Mouse (Mus musculus) megakaryocyte progenitor cell, adult 5-6 weeks (primary cell): ENCODE results near the gene Phf3. TPM values are rescaled to one million over a fixed set of nuclear protein-coding genes. Genes with fewer than 3 reads are reported as not detected.
A peak's percentile ranks its signal among the peaks of the same experiment; 100 is the strongest.

Experiments
- ATAC-seq: replicated peaks from 2 replicates; pipeline ENCODE4 v1.8.0; 2016; ENCODE audit warnings: mild to moderate bottlenecking, moderate TSS enrichment, inconsistent platforms; ENCODE audit not compliant: poor library complexity
- total RNA-seq, 2 experiments: library from RNA; stranded (forward) in 1 of 2; stranded (reverse) in 1 of 2; fragments of 157-497, 149-512 nt in 1 of 2; fragments of 200-1000 nt in 1 of 2; gene quantifications; 2 replicates each; pipeline versions ENCODE4 v1.2.3 to v1.2.4; 2015 to 2017

Phf3 gene
- total RNA-seq, 2 experiments from 2014 or later, result 67.3 to 86.4 TPM

DNA sequence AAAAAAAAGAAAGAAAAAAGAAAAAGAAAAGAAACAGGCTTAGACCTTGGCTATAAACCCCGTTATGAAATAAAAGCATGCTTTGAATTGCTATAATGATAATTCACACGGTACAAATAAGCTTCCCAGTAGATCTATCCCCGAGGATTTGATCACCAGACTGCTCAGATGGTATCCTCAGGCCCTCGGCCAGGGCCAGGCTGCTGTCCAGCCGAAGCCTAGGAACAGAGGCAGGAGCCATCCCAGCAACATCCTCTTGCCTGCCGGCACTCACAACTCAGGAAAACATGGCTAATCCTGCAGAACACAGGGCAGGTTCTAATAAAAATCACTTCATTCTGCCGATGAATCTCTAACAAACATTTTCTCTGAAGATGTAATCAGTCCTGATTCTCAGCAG, 100.9 kb downstream of the Phf3 start:
- ATAC-seq, result no peak

GRCm38 (mm10) chr1:30771772-30772171, 101.9 kb downstream of the Phf3 start:
- ATAC-seq, result 0 out of 2 replicates have a peak, but pooled peaks have one; percentile 42

GRCm38 (mm10) chr1:30770599-30770998, 103.1 kb downstream of the Phf3 start:
- peak; percentile 39; the same call in 1 of the 2 replicates for ATAC-seq

GRCm38 (mm10) chr1:30756794-30757193, 116.9 kb downstream of the Phf3 start:
- ATAC-seq, result no peak

GRCm38 (mm10) chr1:30755453-30756224, 118.1 kb downstream of the Phf3 start:
- ATAC-seq, result no peak

Other genes starting within 250 kb of the Phf3 start
- gene AC153137.1, start 104.0 kb upstream of the Phf3 start, total RNA-seq (2015), result not detected in 2 replicates
- gene AC153137.1, start 104.0 kb upstream of the Phf3 start, total RNA-seq (2017), result not detected in 2 replicates